Mouse (Mus musculus): ENCODE data around the gene 5730596B20Rik.

GRCm38 (mm10) chr6:52203371-52204049 lies 26.2 kb downstream of the 5730596B20Rik start:
- TF ChIP-seq CTCF (conservative IDR thresholded peaks at IDR 0.05; ENCODE audit: low read length) (no peak), NANOG (IDR thresholded peaks at IDR 0.05; ENCODE audit: borderline replicate concordance, low read length) (no peak)
